Mouse (Mus musculus) erythroid progenitor cell, adult 5-6 weeks (primary cell): ENCODE data around the gene Ccdc187. TPM values are rescaled to one million over a fixed set of nuclear protein-coding genes. Genes with fewer than 3 reads are reported as not detected.

Experiments used
- ATAC-seq: replicated peaks from 2 replicates; pipeline ENCODE4 v1.8.0; 2016; ENCODE audit warnings: moderate number of reproducible peaks, mild to moderate bottlenecking, moderate TSS enrichment, inconsistent platforms; ENCODE audit not compliant: poor library complexity, low FRiP score, severe bottlenecking
- total RNA-seq, 2 experiments: library from RNA; stranded (forward) in 1 of 2; stranded (reverse) in 1 of 2; fragments of 150-400 nt in 1 of 2; fragments of 186-747, 209-891 nt in 1 of 2; gene quantifications; 2 replicates each; pipeline versions ENCODE4 v1.2.3 to v1.2.4; 2015 to 2017; ENCODE audit warnings: low replicate concordance in 2 of 2

Ccdc187 gene
- total RNA-seq, 2 experiments from 2014 or later = not detected

GRCm38 (mm10) chr2:26290133-26290532 is 4.2 kb downstream of the Ccdc187 start:
- no peak for ATAC-seq

- ATAC-seq = no peak
Measured at GRCm38 (mm10) chr2:26286391-26286790, 8.0 kb downstream of the Ccdc187 start.

- no peak for ATAC-seq
Measured at GRCm38 (mm10) chr2:26285804-26286203, 8.6 kb downstream of the Ccdc187 start.

- 0 out of 2 replicates have a peak, but pooled peaks have one; percentile 16 for ATAC-seq
Measured at GRCm38 (mm10) chr2:26280594-26280993, 13.8 kb downstream of the Ccdc187 start.

- ATAC-seq = no peak
Measured at GRCm38 (mm10) chr2:26279712-26280111, 14.6 kb downstream of the Ccdc187 start.

GRCm38 (mm10) chr2:26273611-26274010 is 20.7 kb downstream of the Ccdc187 start:
- no peak for ATAC-seq

- ATAC-seq = no peak
Measured at GRCm38 (mm10) chr2:26268216-26268615, 26.1 kb downstream of the Ccdc187 start.

GRCm38 (mm10) chr2:26266066-26266742 is 28.2 kb downstream of the Ccdc187 start:
- no peak for ATAC-seq

GRCm38 (mm10) chr2:26265095-26265494 is 29.3 kb downstream of the Ccdc187 start:
- no peak for ATAC-seq

- no peak for ATAC-seq
Measured at GRCm38 (mm10) chr2:26264646-26265045, 29.7 kb downstream of the Ccdc187 start.

GRCm38 (mm10) chr2:26257315-26258096 is 36.9 kb downstream of the Ccdc187 start:
- no peak for ATAC-seq

- ATAC-seq = no peak
Measured at GRCm38 (mm10) chr2:26254816-26255215, 39.5 kb downstream of the Ccdc187 start.

GRCm38 (mm10) chr2:26252514-26253206 is 41.7 kb downstream of the Ccdc187 start:
- no peak for ATAC-seq

- ATAC-seq = no peak
Measured at GRCm38 (mm10) chr2:26247531-26247930, 46.8 kb downstream of the Ccdc187 start.

GRCm38 (mm10) chr2:26240841-26241240 is 53.5 kb downstream of the Ccdc187 start:
- ATAC-seq = no peak

- no peak for ATAC-seq
Measured at GRCm38 (mm10) chr2:26240330-26240729, 54.0 kb downstream of the Ccdc187 start.

GRCm38 (mm10) chr2:26237290-26237782 is 57.0 kb downstream of the Ccdc187 start, which contains the start of gene Qsox2:
TSS of gene Qsox2 (minus strand) at chr2:26237525.
- ATAC-seq = peak; percentile 88

GRCm38 (mm10) chr2:26236681-26237289 is 57.6 kb downstream of the Ccdc187 start:
- ATAC-seq = peak; percentile 40

GRCm38 (mm10) chr2:26234771-26235170 is 59.6 kb downstream of the Ccdc187 start:
- ATAC-seq = no peak

GRCm38 (mm10) chr2:26234253-26234652 is 60.1 kb downstream of the Ccdc187 start:
- no peak for ATAC-seq
